Mouse (Mus musculus): ENCODE data around the gene Eprs. TPM values are rescaled to one million over a fixed set of nuclear protein-coding genes. Genes with fewer than 3 reads are reported as not detected.

Gene Eprs
- total RNA-seq, 2 experiments from 2014 or later: 129 to 141 TPM

GRCm38 (mm10) chr1:185441703-185442472, 79.0 kb downstream of the Eprs start:
- DNase-seq: no peak
- intact Hi-C loops (cut with DNase I): no loop called here

GRCm38 (mm10) chr1:185448936-185449335, 86.1 kb downstream of the Eprs start:
- intact Hi-C loops (cut with DNase I): no loop called here
- DNase-seq: no peak

GRCm38 (mm10) chr1:185449727-185450126, 86.9 kb downstream of the Eprs start:
- intact Hi-C loops (cut with DNase I): no loop called here
- no peak for DNase-seq

GRCm38 (mm10) chr1:185451077-185451476, 88.2 kb downstream of the Eprs start:
- intact Hi-C loops (cut with DNase I): no loop called here
- no peak for DNase-seq

- DNase-seq: no peak
- intact Hi-C loops (cut with DNase I): no loop called here
Measured at GRCm38 (mm10) chr1:185451495-185451894, 88.7 kb downstream of the Eprs start.

GRCm38 (mm10) chr1:185452461-185452860, 89.6 kb downstream of the Eprs start:
- intact Hi-C loops (cut with DNase I): no loop called here
- DNase-seq: no peak

GRCm38 (mm10) chr1:185454144-185454543, 91.3 kb downstream of the Eprs start:
- intact Hi-C loops (cut with DNase I): no loop called here
- DNase-seq: no peak

GRCm38 (mm10) chr1:185454575-185454954, 91.7 kb downstream of the Eprs start, which contains the start of gene Slc30a10:
Gene Slc30a10, plus strand, starts transcription at chr1:185454848.
- intact Hi-C loops (cut with DNase I): no loop called here
- DNase-seq: no peak

- intact Hi-C loops (cut with DNase I): no loop called here
- peak in 1 of 2 experiments; percentile 20 for DNase-seq
Measured at GRCm38 (mm10) chr1:185454955-185455701, 92.3 kb downstream of the Eprs start.

GRCm38 (mm10) chr1:185456327-185456726, 93.5 kb downstream of the Eprs start:
- no peak for DNase-seq
- intact Hi-C loops (cut with DNase I): no loop called here

- no peak for DNase-seq
- intact Hi-C loops (cut with DNase I): no loop called here
Measured at GRCm38 (mm10) chr1:185460096-185460495, 97.3 kb downstream of the Eprs start.

GRCm38 (mm10) chr1:185462889-185463288, 100.0 kb downstream of the Eprs start:
- DNase-seq: no peak

GRCm38 (mm10) chr1:185469551-185470021, 106.7 kb downstream of the Eprs start:
- no peak for DNase-seq
- intact Hi-C loops (cut with DNase I): no loop called here

More at GRCm38 (mm10) chr1:185462889-185463288, 100.0 kb downstream of the Eprs start:
- intact Hi-C loops (cut with DNase I): no loop called here

GRCm38 (mm10) chr1:185472025-185472720, 109.3 kb downstream of the Eprs start:
- DNase-seq: no peak
- intact Hi-C loops (cut with DNase I): no loop called here

GRCm38 (mm10) chr1:185472730-185473129, 109.9 kb downstream of the Eprs start:
- intact Hi-C loops (cut with DNase I): no loop called here
- DNase-seq: no peak

GRCm38 (mm10) chr1:185473437-185473836, 110.6 kb downstream of the Eprs start:
- no peak for DNase-seq
- intact Hi-C loops (cut with DNase I): no loop called here

Small RNAs within 50 kb of the gene (microRNA-seq; reads per million reads assigned to microRNA genes)
- gene Mir194-1: 0.72 to 0.74 reads per million in 2 experiments
- 1.4 to 3.7 reads per million in 2 experiments for gene Mir215

Other genes with a start within 250 kb of the Eprs start
- 10 to 100 TPM; 14.7 to 17.1 TPM for gene Rab3gap2, start 158.9 kb upstream of the Eprs start, total RNA-seq (2021)
- 10 to 100 TPM; 36.6 to 38.9 TPM for gene Iars2, start 33.6 kb upstream of the Eprs start, total RNA-seq (2021)
- gene Bpnt1, start 30.9 kb upstream of the Eprs start, total RNA-seq (2021): 10 to 100 TPM; 13.2 to 15.0 TPM
- not detected for gene Slc30a10, start 91.8 kb downstream of the Eprs start, total RNA-seq (2021)